Mouse (Mus musculus) C2C12 (cell line): ENCODE data around the gene Taok2. TPM values are rescaled to one million over a fixed set of nuclear protein-coding genes. Genes with fewer than 3 reads are reported as not detected.

Experiments used
- H3K27me3 ChIP-seq: one replicate; pipeline ENCODE4 v1.6.1; 2011; ENCODE audit not compliant: control insufficient read depth, insufficient read depth, insufficient read length
- H3K36me3 ChIP-seq: one replicate; pipeline ENCODE4 v1.6.1; 2011; ENCODE audit not compliant: control insufficient read depth, insufficient read depth
- H3K4me3 ChIP-seq: one replicate; pipeline ENCODE4 v1.5.1; 2011; ENCODE audit warnings: mild to moderate bottlenecking, control low read depth; ENCODE audit not compliant: poor library complexity, insufficient read depth, severe bottlenecking
- H3K79me2 ChIP-seq: one replicate; pipeline ENCODE4 v1.6.1; 2011; ENCODE audit not compliant: control insufficient read depth, insufficient read depth
- H3K79me3 ChIP-seq: one replicate; pipeline ENCODE4 v1.6.1; 2011; ENCODE audit warnings: low read depth, control low read depth
- H3ac ChIP-seq: one replicate; pipeline ENCODE3; 2011; ENCODE audit warnings: low read depth; ENCODE audit not compliant: control insufficient read depth, insufficient read length
- CEBPB ChIP-seq: IDR thresholded peaks from one replicate; pipeline ENCODE4 v1.6.1; 2011; ENCODE audit warnings: low read depth, mild to moderate bottlenecking, control low read depth, moderate library complexity
- CTCF ChIP-seq: IDR thresholded peaks from one replicate; pipeline ENCODE4 v1.5.1; 2011; ENCODE audit not compliant: control insufficient read depth, insufficient read depth, insufficient read length
- FOSL1 ChIP-seq: IDR thresholded peaks from one replicate; pipeline ENCODE4 v1.8.0; 2011; ENCODE audit warnings: mild to moderate bottlenecking, low read length; ENCODE audit not compliant: poor library complexity, insufficient read depth, severe bottlenecking
- MAX ChIP-seq: IDR thresholded peaks from one replicate; pipeline ENCODE4 v1.6.1; 2011; ENCODE audit warnings: mild to moderate bottlenecking, control low read depth
- MYOD1 ChIP-seq: IDR thresholded peaks from one replicate; pipeline ENCODE4 v1.6.1; 2011; ENCODE audit warnings: low read depth; ENCODE audit not compliant: control insufficient read depth, insufficient read length
- MYOG ChIP-seq: IDR thresholded peaks from one replicate; pipeline ENCODE4 v1.6.1; 2011; ENCODE audit not compliant: control insufficient read depth, insufficient read length; ENCODE audit errors: extremely low read depth
- USF1 ChIP-seq: IDR thresholded peaks from one replicate; pipeline ENCODE4 v1.6.1; 2011; ENCODE audit warnings: low read depth, mild to moderate bottlenecking, control low read depth, moderate library complexity
- polyA plus RNA-seq: library from polyadenylated mRNA; unstranded; fragments of >200 nt; fragmentation: generic; extraction: Trizol; gene quantifications from one replicate; pipeline ENCODE4 v1.2.1, GENCODE M21; 2012; ENCODE audit warnings: missing spikeins

Gene Taok2
- polyA plus RNA-seq, 1 experiment: 27.9 TPM

DNA sequence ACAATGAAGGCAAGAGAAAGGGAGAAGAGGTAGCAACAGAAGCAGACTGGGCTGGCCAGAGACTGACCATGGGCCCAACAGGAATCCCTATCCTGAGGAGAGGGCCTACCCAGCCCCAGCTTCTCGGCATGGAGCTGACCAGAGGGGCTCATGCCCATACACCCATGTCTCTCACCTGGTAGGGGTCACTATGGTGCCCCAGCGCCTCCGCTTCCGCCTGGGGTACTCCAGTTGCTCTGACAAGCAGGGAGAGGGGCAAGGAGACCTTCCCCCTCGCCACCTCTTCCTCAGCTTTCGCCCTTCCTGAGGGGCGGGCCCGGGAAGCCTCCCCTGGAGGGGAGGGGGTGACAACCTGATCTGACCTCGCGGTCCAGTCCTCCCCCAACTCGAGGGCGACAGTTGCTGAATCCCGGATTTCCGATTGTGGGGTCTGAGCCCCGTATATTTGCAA lies 747 bp downstream of the Taok2 start:
- Histone ChIP-seq H3K79me3 (peaks cover 30% of the 10 kb centered on the region), H3K79me2 (peaks cover 49% of the 10 kb centered on the region), H3K27me3 (no peaks in the 10 kb centered on the region), H3K36me3 (peaks cover 22% of the 10 kb centered on the region), H3ac (peak overlapping the region; percentile 87), H3K4me3 (peak overlapping the region; percentile 86)
- no peak for TF ChIP-seq CTCF
- no peak for TF ChIP-seq USF1

GRCm38 (mm10) chr7:126881040-126881439 lies 3.5 kb downstream of the Taok2 start:
- Histone ChIP-seq H3K27me3 (no peaks in the 10 kb centered on the region), H3K79me2 (peaks cover 49% of the 10 kb centered on the region), H3K4me3 (no peak overlapping the region), H3K36me3 (peaks cover 47% of the 10 kb centered on the region), H3K79me3 (peaks cover 30% of the 10 kb centered on the region), H3ac (no peak overlapping the region)
- TF ChIP-seq MYOD1 (no peak), USF1 (no peak), CTCF (no peak), FOSL1 (no peak), MYOG (no peak), CEBPB (no peak), MAX (no peak)

- Histone ChIP-seq H3K27me3 (no peaks in the 10 kb centered on the region), H3K79me2 (peaks cover 28% of the 10 kb centered on the region), H3K36me3 (peaks cover 79% of the 10 kb centered on the region), H3K4me3 (no peak overlapping the region), H3ac (no peak overlapping the region), H3K79me3 (peaks cover 9% of the 10 kb centered on the region)
- TF ChIP-seq CTCF (no peak), MYOD1 (no peak), MAX (no peak), USF1 (no peak), CEBPB (no peak), FOSL1 (no peak), MYOG (no peak)
Measured at GRCm38 (mm10) chr7:126877239-126877638, 7.3 kb downstream of the Taok2 start.

GRCm38 (mm10) chr7:126870520-126870891 lies 14.0 kb downstream of the Taok2 start:
- Histone ChIP-seq H3K79me2 (no peaks in the 10 kb centered on the region), H3K79me3 (no peaks in the 10 kb centered on the region), H3ac (no peak overlapping the region), H3K27me3 (no peaks in the 10 kb centered on the region), H3K36me3 (peaks cover 73% of the 10 kb centered on the region), H3K4me3 (no peak overlapping the region)
- no peak for TF ChIP-seq USF1
- no peak for TF ChIP-seq MAX
- TF ChIP-seq MYOG: no peak
- TF ChIP-seq MYOD1: no peak
- TF ChIP-seq CTCF: no peak
- TF ChIP-seq CEBPB: no peak
- no peak for TF ChIP-seq FOSL1

GRCm38 (mm10) chr7:126869780-126870519 lies 14.6 kb downstream of the Taok2 start:
- no peak overlapping the region for H3K4me3 ChIP-seq
- no peak for TF ChIP-seq MAX
- TF ChIP-seq MYOG: no peak
- no peak for TF ChIP-seq USF1
- no peak for TF ChIP-seq CEBPB
- TF ChIP-seq FOSL1: no peak
- no peak for TF ChIP-seq MYOD1
- no peak for TF ChIP-seq CTCF
- no peak overlapping the region for H3ac ChIP-seq
- no peaks in the 10 kb centered on the region for H3K27me3 ChIP-seq
- H3K79me3 ChIP-seq: no peaks in the 10 kb centered on the region
- no peaks in the 10 kb centered on the region for H3K79me2 ChIP-seq
- H3K36me3 ChIP-seq: peaks cover 72% of the 10 kb centered on the region

- H3K79me3 ChIP-seq: peaks cover 2% of the 10 kb centered on the region
- H3K79me2 ChIP-seq: peaks cover 7% of the 10 kb centered on the region
- H3K27me3 ChIP-seq: no peaks in the 10 kb centered on the region
- no peak overlapping the region for H3K4me3 ChIP-seq
- H3ac ChIP-seq: no peak overlapping the region
- H3K36me3 ChIP-seq: peaks cover 63% of the 10 kb centered on the region
- TF ChIP-seq FOSL1 (no peak), CEBPB (no peak), MYOD1 (no peak), MAX (no peak), MYOG (no peak), USF1 (no peak)
Measured at GRCm38 (mm10) chr7:126868003-126868402, 16.5 kb downstream of the Taok2 start.
